Mouse (Mus musculus): ENCODE data around the gene Vmn1r57. TPM values are rescaled to one million over a fixed set of nuclear protein-coding genes. Genes with fewer than 3 reads are reported as not detected.
"Not testable (repeated sequence)": the region's sequence is repeated elsewhere in the genome, so short reads cannot be mapped to it uniquely, and the experiment has no call there.

Vmn1r57 gene
- total RNA-seq (2021), result not detected
- long read RNA-seq, experiment 1, result 0 reads
- long read RNA-seq, experiment 2, result 0 reads

DNA sequence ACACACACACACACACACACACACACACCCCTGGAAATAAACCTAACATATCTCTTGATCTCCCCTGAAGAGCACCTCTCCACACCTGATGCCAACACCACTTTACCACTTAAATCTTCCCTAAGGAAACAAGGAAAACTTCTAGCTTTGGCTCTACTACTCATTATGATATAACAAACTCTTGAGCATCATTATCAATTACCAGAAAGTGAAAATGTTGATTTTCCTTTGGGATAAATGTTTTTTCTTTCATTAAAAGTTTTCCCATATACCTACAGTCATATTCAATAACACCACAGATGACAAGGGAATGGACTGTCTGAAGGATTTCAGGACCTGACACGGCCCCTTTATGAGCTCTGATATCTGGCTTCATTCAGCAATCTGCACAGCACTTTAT lies at the start of gene Vmn1r57:
Gene Vmn1r57, plus strand, starts transcription at position 301 of the 400 bp plus-strand sequence.
- H3K27ac ChIP-seq; DNase-seq; H3K4me3 ChIP-seq; intact Hi-C loops (cut with DNase I): not testable (repeated sequence)

DNA sequence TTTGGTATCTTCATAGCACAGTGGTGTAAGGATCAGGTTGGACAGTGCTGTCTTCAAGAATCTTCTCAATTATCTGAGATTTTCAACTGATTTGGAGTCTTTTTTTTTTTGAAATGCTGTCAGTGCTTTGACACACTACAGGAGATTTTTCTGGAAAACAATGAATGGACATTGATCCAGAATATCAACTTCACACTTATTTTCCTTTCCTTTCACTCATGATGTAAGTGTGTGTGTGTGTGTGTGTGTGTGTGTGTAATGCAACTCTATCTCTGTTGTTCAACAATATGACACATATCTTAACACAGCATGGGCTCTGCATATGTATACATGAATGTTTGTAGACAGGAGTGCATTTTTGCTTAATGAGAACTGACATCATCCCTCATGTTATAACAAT lies 21.6 kb upstream of the Vmn1r57 start, which contains the start of gene Vmn1r56:
Gene Vmn1r56, minus strand, starts transcription at position 101 of the 400 bp plus-strand sequence.
- H3K27ac ChIP-seq; H3K4me3 ChIP-seq; DNase-seq; intact Hi-C loops (cut with DNase I): not testable (repeated sequence)

DNA sequence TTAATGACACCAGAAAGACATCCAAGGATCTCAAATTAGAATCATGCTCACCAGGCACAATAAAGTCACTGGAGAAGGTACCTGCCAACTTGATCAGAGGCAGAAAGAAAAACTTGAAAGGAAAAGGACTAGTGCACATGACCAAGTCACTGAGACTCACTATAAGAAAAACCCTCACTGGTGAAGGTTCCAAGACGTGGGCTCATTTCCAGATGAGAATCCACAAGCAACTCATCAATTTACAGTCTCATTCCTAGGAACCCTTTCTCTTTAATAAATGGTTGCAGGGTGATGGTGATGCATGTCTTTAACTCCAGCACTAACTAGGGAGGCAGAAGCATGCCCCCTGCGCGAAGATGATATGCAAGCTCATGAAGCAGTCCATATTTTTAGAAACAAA lies 44.8 kb downstream of the Vmn1r57 start:
- intact Hi-C loops (cut with DNase I), result no loop called here
- H3K4me3 ChIP-seq, result no peak overlapping the region
- no peak for TF ChIP-seq CTCF (IDR thresholded peaks at IDR 0.05)
- H3K27ac ChIP-seq, result no peak overlapping the region
- no peak for DNase-seq

Other genes starting within 250 kb of the Vmn1r57 start
- gene Sbk3, start 247.3 kb upstream of the Vmn1r57 start, total RNA-seq (2021), result 1 to 10 TPM in 1 of 2 experiments, under 1 TPM in 1; 0.46 to 5.2 TPM
- gene Zfp579, start 222.3 kb upstream of the Vmn1r57 start, total RNA-seq (2021), result 1 to 10 TPM; 8.8 to 9.5 TPM
- 10 to 100 TPM in 1 of 2 experiments, 1 to 10 TPM in 1; 6.5 to 10.4 TPM for gene Zfp524, start 204.1 kb upstream of the Vmn1r57 start, total RNA-seq (2021)
- gene Fiz1, start 203.8 kb upstream of the Vmn1r57 start, total RNA-seq (2021), result 10 to 100 TPM; 23.2 to 23.3 TPM
- not detected for gene Gm44973, start 203.0 kb upstream of the Vmn1r57 start, total RNA-seq (2021)
- gene Zfp865, start 198.1 kb upstream of the Vmn1r57 start, total RNA-seq (2021), result 10 to 100 TPM; 12.9 to 15.6 TPM
- not detected for gene Ccdc106, start 197.9 kb upstream of the Vmn1r57 start, total RNA-seq (2021)
- gene 4632433K11Rik, start 184.4 kb upstream of the Vmn1r57 start, total RNA-seq (2021), result not detected
- 1 to 10 TPM; 2.8 to 3.9 TPM for gene Zfp784, start 180.0 kb upstream of the Vmn1r57 start, total RNA-seq (2021)
- 1 to 10 TPM; 3.0 to 4.1 TPM for gene Zfp580, start 167.0 kb upstream of the Vmn1r57 start, total RNA-seq (2021)
- gene U2af2, start 156.3 kb upstream of the Vmn1r57 start, total RNA-seq (2021), result 10 to 100 TPM; 50.0 to 51.0 TPM
- 100 to 1,000 TPM; 165 to 171 TPM for gene Epn1, start 138.3 kb upstream of the Vmn1r57 start, total RNA-seq (2021)
- gene Rfpl4, start 101.5 kb upstream of the Vmn1r57 start, total RNA-seq (2021), result not detected
- gene Rasl2-9, start 92.5 kb upstream of the Vmn1r57 start, total RNA-seq (2021), result 1 to 10 TPM; 1.4 to 2.9 TPM
- not detected for gene Vmn1r55, start 68.8 kb upstream of the Vmn1r57 start, total RNA-seq (2021)
- gene Vmn1r56, start 21.7 kb upstream of the Vmn1r57 start, total RNA-seq (2021), result not detected
- not detected for gene Gm5065, start 132.0 kb downstream of the Vmn1r57 start, total RNA-seq (2021)
- not detected for gene Nlrp2, start 132.5 kb downstream of the Vmn1r57 start, total RNA-seq (2021)
- gene Vmn1r58, start 194.9 kb downstream of the Vmn1r57 start, total RNA-seq (2021), result not detected
- not detected for gene Vmn1r59, start 238.3 kb downstream of the Vmn1r57 start, total RNA-seq (2021)

All from gastrocnemius, adult 2 months (tissue).